Mouse (Mus musculus) MEL (cell line): ENCODE measurements around the gene Htatip2. TPM values are rescaled to one million over a fixed set of nuclear protein-coding genes. Genes with fewer than 3 reads are reported as not detected.
A peak's percentile ranks its signal among the peaks of the same experiment; 100 is the strongest.

Experiments
- DNase-seq: peaks from one replicate; pipeline ENCODE4 v3.0.0; 2011; ENCODE audit warnings: low read depth, low spot score
- H3K27ac ChIP-seq: 2 replicates; pipeline ENCODE4 v1.5.1; 2012; ENCODE audit warnings: low read depth, mild to moderate bottlenecking, control low read depth, low read length, moderate library complexity; ENCODE audit not compliant: control insufficient read depth
- H3K27me3 ChIP-seq, 2 experiments: fragments of 150-350 bp in 1 of 2; sonication (generic) in 1 of 2; 2 replicates each; pipeline ENCODE4 v1.6.1; 2012; ENCODE audit warnings: low read length in 2 of 2, mild to moderate bottlenecking in 2 of 2, improper control_type of control experiment in 1 of 2, moderate library complexity in 1 of 2; ENCODE audit not compliant: insufficient read depth in 2 of 2, control insufficient read depth in 1 of 2
- H3K36me3 ChIP-seq, 2 experiments: 2 replicates each; pipeline ENCODE4 v1.6.1; 2012 to 2014; ENCODE audit warnings: low read length in 2 of 2, improper control_type of control experiment in 1 of 2, inconsistent platforms in 1 of 2, mild to moderate bottlenecking in 1 of 2; ENCODE audit not compliant: insufficient read depth in 2 of 2, control insufficient read depth in 1 of 2
- H3K4me1 ChIP-seq, 2 experiments: fragments of 150-350 bp in 1 of 2; sonication (generic) in 1 of 2; 2 replicates each; pipeline ENCODE4 v1.6.1; 2012; ENCODE audit warnings: low read length in 2 of 2, improper control_type of control experiment in 1 of 2, mild to moderate bottlenecking in 1 of 2; ENCODE audit not compliant: insufficient read depth in 2 of 2, control insufficient read depth in 1 of 2
- H3K4me3 ChIP-seq, 2 experiments: fragments of 150-350 bp in 1 of 2; sonication (generic) in 1 of 2; 2 replicates each; pipeline ENCODE4 v1.5.1; 2012; ENCODE audit warnings: low read depth in 2 of 2, low read length in 2 of 2, mild to moderate bottlenecking in 2 of 2, moderate library complexity in 2 of 2, control low read depth in 1 of 2, improper control_type of control experiment in 1 of 2; ENCODE audit not compliant: control insufficient read depth in 1 of 2, insufficient read depth in 1 of 2
- H3K79me2 ChIP-seq: 2 replicates; pipeline ENCODE4 v1.6.1; 2012; ENCODE audit warnings: mild to moderate bottlenecking, low read length, moderate library complexity; ENCODE audit not compliant: control insufficient read depth, poor library complexity, insufficient read depth
- H3K9ac ChIP-seq: 2 replicates; pipeline ENCODE4 v1.6.1; 2012; ENCODE audit warnings: low read depth, mild to moderate bottlenecking, control low read depth, low read length, moderate library complexity; ENCODE audit not compliant: control insufficient read depth, poor library complexity, severe bottlenecking
- H3K9me3 ChIP-seq: fragments of 150-350 bp; sonication (generic); replicated peaks from 2 replicates; pipeline ENCODE4 v1.6.1; 2012; ENCODE audit warnings: mild to moderate bottlenecking, low read length, improper control_type of control experiment, moderate library complexity; ENCODE audit not compliant: insufficient read depth
- CHD1 ChIP-seq: IDR thresholded peaks from 2 replicates; pipeline ENCODE4 v1.6.1; 2012; ENCODE audit warnings: low read depth, mild to moderate bottlenecking, inconsistent platforms, low read length, improper control_type of control experiment
- CHD2 ChIP-seq: IDR thresholded peaks from 2 replicates; pipeline ENCODE4 v1.6.1; 2011; ENCODE audit warnings: low read length, improper control_type of control experiment
- ETS1 ChIP-seq: IDR thresholded peaks from 2 replicates; pipeline ENCODE4 v1.6.1; 2012; ENCODE audit warnings: low read depth, mild to moderate bottlenecking, inconsistent platforms, low read length, improper control_type of control experiment, moderate library complexity
- GABPA ChIP-seq: IDR thresholded peaks from 2 replicates; pipeline ENCODE4 v1.6.1; 2012; ENCODE audit warnings: low read depth, mild to moderate bottlenecking, inconsistent platforms, low read length, improper control_type of control experiment, moderate library complexity
- JUND ChIP-seq: IDR thresholded peaks from 2 replicates; pipeline ENCODE4 v1.6.1; 2011; ENCODE audit warnings: low read depth, mild to moderate bottlenecking, improper control_type of control experiment, low read length
- MAZ ChIP-seq: IDR thresholded peaks from 2 replicates; pipeline ENCODE4 v1.6.1; 2012; ENCODE audit warnings: low read depth, mild to moderate bottlenecking, inconsistent platforms, low read length, improper control_type of control experiment
- MEF2A ChIP-seq: IDR thresholded peaks from 2 replicates; pipeline ENCODE4 v1.6.1; 2014; ENCODE audit warnings: low read depth, mild to moderate bottlenecking, inconsistent platforms, low read length, improper control_type of control experiment; ENCODE audit not compliant: poor library complexity, insufficient replicate concordance, severe bottlenecking; ENCODE audit errors: extremely low read depth
- NRF1 ChIP-seq: IDR thresholded peaks from 2 replicates; pipeline ENCODE4 v1.6.1; 2014; ENCODE audit warnings: low read depth, mild to moderate bottlenecking, inconsistent platforms, low read length, improper control_type of control experiment, moderate library complexity; ENCODE audit not compliant: poor library complexity, insufficient read depth, severe bottlenecking
- POLR2AphosphoS2 ChIP-seq: IDR thresholded peaks from 2 replicates; pipeline ENCODE4 v1.6.1; 2011; ENCODE audit warnings: low read length, improper control_type of control experiment
- POLR2AphosphoS5 ChIP-seq: IDR thresholded peaks from 2 replicates; pipeline ENCODE4 v1.6.1; 2012; ENCODE audit warnings: low read depth, borderline replicate concordance, mild to moderate bottlenecking, inconsistent platforms, low read length, moderate library complexity, mixed read lengths
- SMC3 ChIP-seq: IDR thresholded peaks from 2 replicates; pipeline ENCODE4 v1.6.1; 2011; ENCODE audit warnings: low read depth, low read length, improper control_type of control experiment
- TCF12 ChIP-seq: IDR thresholded peaks from 2 replicates; pipeline ENCODE4 v1.6.1; 2014; ENCODE audit warnings: low read depth, mild to moderate bottlenecking, inconsistent platforms, low read length, improper control_type of control experiment, moderate library complexity
- USF2 ChIP-seq, 2 experiments: IDR thresholded peaks; 2 replicates each; pipeline ENCODE4 v1.6.1; 2011 to 2012; ENCODE audit warnings: improper control_type of control experiment in 2 of 2, low read length in 2 of 2, borderline replicate concordance in 1 of 2, inconsistent platforms in 1 of 2, low read depth in 1 of 2, mild to moderate bottlenecking in 1 of 2; ENCODE audit not compliant: insufficient read depth in 1 of 2
- ZC3H11A ChIP-seq: IDR thresholded peaks from 2 replicates; pipeline ENCODE4 v1.6.1; 2012; ENCODE audit warnings: low read depth, mild to moderate bottlenecking, inconsistent platforms, low read length, improper control_type of control experiment
- ZKSCAN1 ChIP-seq: IDR thresholded peaks from 2 replicates; pipeline ENCODE4 v1.6.1; 2012; ENCODE audit warnings: low read depth, mild to moderate bottlenecking, inconsistent platforms, low read length, improper control_type of control experiment, moderate library complexity
- ZNF384 ChIP-seq: IDR thresholded peaks from 2 replicates; pipeline ENCODE4 v1.6.1; 2012; ENCODE audit warnings: low read depth, mild to moderate bottlenecking, inconsistent platforms, low read length, improper control_type of control experiment
- polyA plus RNA-seq, 2 experiments: library from polyadenylated mRNA; stranded (reverse) in 1 of 2; unstranded in 1 of 2; fragments of >175 nt in 1 of 2; fragments of >200 nt in 1 of 2; gene quantifications; 2 replicates each; pipeline versions ENCODE4 v1.2.1 to v1.2.4; 2012; ENCODE audit warnings: low replicate concordance in 2 of 2, low read depth in 1 of 2; ENCODE audit not compliant: insufficient read length in 2 of 2, insufficient read depth in 1 of 2, missing spikeins in 1 of 2
- total RNA-seq: library from RNA; depleted of rRNA; stranded (reverse); fragments of 300-350 nt; gene quantifications from 2 replicates; pipeline ENCODE4 v1.2.3, GENCODE M21; 2012

The Htatip2 gene
- total and polyA plus RNA-seq, 3 experiments, result 22.5 to 37.8 TPM; not detected in 1

DNA sequence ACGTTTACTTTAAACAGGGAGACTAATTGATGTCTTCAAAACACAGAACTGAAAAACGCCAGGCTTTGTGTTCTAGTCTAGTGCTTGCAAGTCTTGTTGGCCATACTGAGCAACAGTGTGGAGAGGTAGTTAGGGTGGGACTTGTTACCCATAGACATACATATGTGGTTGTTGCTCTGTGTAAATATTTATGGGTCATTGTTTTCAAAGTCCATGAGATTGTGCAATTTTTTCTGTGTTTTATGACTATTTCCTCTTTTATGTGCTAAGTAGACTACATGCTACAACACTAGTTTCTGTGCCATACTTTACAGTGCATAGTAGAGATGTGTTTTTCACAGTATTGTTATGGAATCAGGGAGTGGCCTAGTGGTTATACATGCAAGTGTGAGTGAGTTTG lies 35.4 kb downstream of the Htatip2 start:
- TF ChIP-seq POLR2AphosphoS2, result no peak
- TF ChIP-seq MAZ, result no peak
- no peak for TF ChIP-seq CHD1
- no peak for TF ChIP-seq JUND
- no peak for TF ChIP-seq POLR2AphosphoS5
- no peak for TF ChIP-seq SMC3
- no peak for TF ChIP-seq ETS1
- no peak for TF ChIP-seq CHD2
- no peak for TF ChIP-seq ZC3H11A
- no peak for TF ChIP-seq TCF12
- TF ChIP-seq ZNF384, result no peak
- TF ChIP-seq MEF2A, result no peak
- no peak for TF ChIP-seq ZKSCAN1
- TF ChIP-seq NRF1, result no peak
- no peak for TF ChIP-seq USF2 (IDR thresholded peaks at IDR 0.05; ENCODE audit: borderline replicate concordance in 1 of 2, insufficient read depth in 1 of 2, low read depth in 1 of 2, low read length in 2 of 2)
- Histone ChIP-seq H3K36me3 (peaks cover 16 to 40% of the 10 kb centered on the region in 2 experiments), H3K27me3 (no peaks in the 10 kb centered on the region), H3K4me1 (peaks cover 2 to 12% of the 10 kb centered on the region in 2 experiments), H3K79me2 (no peaks in the 10 kb centered on the region), H3K4me3 (no peak overlapping the region), H3K9me3 (no peaks in the 10 kb centered on the region), H3K9ac (no peak overlapping the region), H3K27ac (no peak overlapping the region)
- DNase-seq, result peak; percentile 16

DNA sequence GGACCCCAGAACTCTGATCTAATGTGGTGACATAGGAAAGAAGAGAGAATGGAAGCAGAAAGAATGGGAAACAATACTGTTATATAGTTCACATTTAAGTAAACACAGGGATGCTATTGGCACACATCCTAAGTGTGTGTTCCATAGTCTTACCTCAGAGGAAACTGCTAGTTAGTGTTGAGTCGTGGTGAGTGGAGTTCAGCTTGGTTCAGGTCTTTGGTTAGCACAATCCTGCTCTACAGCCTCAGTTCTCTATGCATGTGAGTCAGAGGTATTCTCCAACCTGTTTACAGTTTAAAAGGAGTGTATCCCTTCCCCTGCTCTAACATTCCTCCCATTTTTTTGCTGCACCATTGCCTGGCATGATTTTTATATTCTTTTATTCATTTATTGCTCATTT lies 38.3 kb downstream of the Htatip2 start:
- H3K36me3 ChIP-seq, result peaks cover 21 to 59% of the 10 kb centered on the region in 2 experiments
- no peak overlapping the region for H3K4me3 ChIP-seq
- no peak overlapping the region for H3K27ac ChIP-seq
- TF ChIP-seq GABPA (no peak), TCF12 (no peak), NRF1 (no peak)
- no peak for DNase-seq
- H3K9ac ChIP-seq, result no peak overlapping the region
- H3K27me3 ChIP-seq, result no peaks in the 10 kb centered on the region
- peaks cover 2 to 12% of the 10 kb centered on the region in 2 experiments for H3K4me1 ChIP-seq
- H3K9me3 ChIP-seq, result no peaks in the 10 kb centered on the region
- H3K79me2 ChIP-seq, result no peaks in the 10 kb centered on the region
